Mouse (Mus musculus): Measurements from ENCODE around the gene Mageb3. TPM values are rescaled to one million over a fixed set of nuclear protein-coding genes. Genes with fewer than 3 reads are reported as not detected.
"Not testable (repeated sequence)": the region's sequence is repeated elsewhere in the genome, so short reads cannot be mapped to it uniquely, and the experiment has no call there.

Mageb3 gene
- polyA plus RNA-seq (2014; fragmentation: Nextera tagmentation; extraction: Ambion mirVana), result 0.09 and 0.30 TPM in 2 replicates

GRCm38 (mm10) chr2:121955765-121956223 lies at the start of gene Mageb3, which contains the start of gene Ctdspl2:
Mageb3 (minus strand) TSS chr2:121956092.
Ctdspl2 (plus strand) TSS chr2:121956001.
- peak within 1 kb of the TSS; percentile 95 for H3K27ac ChIP-seq (ENCODE audit: low read depth)

GRCm38 (mm10) chr2:121995738-121996137 lies 39.8 kb upstream of the Mageb3 start:
- Histone ChIP-seq H3K9me3 (ENCODE audit: control insufficient read depth, low read length) (no peaks in the 10 kb centered on the region), H3K9ac (ENCODE audit: low read length) (no peak overlapping the region), H3K4me2 (ENCODE audit: low read length) (no peak overlapping the region), H3K36me3 (ENCODE audit: control insufficient read depth, insufficient read depth, low read length) (peaks cover 70% of the 10 kb centered on the region), H3K4me3 (ENCODE audit: low read depth, low read length) (no peak overlapping the region), H3K27ac (ENCODE audit: low read depth) (no peak overlapping the region), H3K27me3 (replicated peaks; ENCODE audit: control insufficient read depth, insufficient read depth, low read length) (no peaks in the 10 kb centered on the region), H3K4me1 (replicated peaks; ENCODE audit: control insufficient read depth, insufficient read depth, low read length) (no peaks in the 10 kb centered on the region)
- DNase-seq (ENCODE audit: low spot score), result no peak
- ATAC-seq (replicated peaks; ENCODE audit: low FRiP score, low TSS enrichment, low read depth), result no peak
- WGBS, result 93% methylated on average over 1 of the region's 1 CpGs

More at GRCm38 (mm10) chr2:121955765-121956223, at the start of gene Mageb3, which contains the start of gene Ctdspl2:
- peak; percentile 97 for DNase-seq (ENCODE audit: low spot score)
- H3K4me1 ChIP-seq (replicated peaks; ENCODE audit: control insufficient read depth, insufficient read depth, low read length), result peaks cover 13% of the 10 kb centered on the region
- peak within 1 kb of the TSS; percentile 90 for H3K4me2 ChIP-seq (ENCODE audit: low read length)
- peak; percentile 97 for ATAC-seq (replicated peaks; ENCODE audit: low FRiP score, low TSS enrichment, low read depth)
- H3K36me3 ChIP-seq (ENCODE audit: control insufficient read depth, insufficient read depth, low read length), result peaks cover 13% of the 10 kb centered on the region
- H3K4me3 ChIP-seq (ENCODE audit: low read depth, low read length), result peak within 1 kb of the TSS; percentile 98
- no peaks in the 10 kb centered on the region for H3K9me3 ChIP-seq (ENCODE audit: control insufficient read depth, low read length)
- WGBS, result under 1% methylated on average over 47 of the region's 48 CpGs
- H3K27me3 ChIP-seq (replicated peaks; ENCODE audit: control insufficient read depth, insufficient read depth, low read length), result no peaks in the 10 kb centered on the region
- peak within 1 kb of the TSS; percentile 96 for H3K9ac ChIP-seq (ENCODE audit: low read length)

GRCm38 (mm10) chr2:121957216-121957792 lies 1.4 kb upstream of the Mageb3 start:
- Histone ChIP-seq H3K4me1 (replicated peaks; ENCODE audit: control insufficient read depth, insufficient read depth, low read length) (peaks cover 13% of the 10 kb centered on the region), H3K9me3 (ENCODE audit: control insufficient read depth, low read length) (no peaks in the 10 kb centered on the region), H3K36me3 (ENCODE audit: control insufficient read depth, insufficient read depth, low read length) (peaks cover 28% of the 10 kb centered on the region), H3K4me3 (ENCODE audit: low read depth, low read length) (peak overlapping the region; percentile 98), H3K27me3 (replicated peaks; ENCODE audit: control insufficient read depth, insufficient read depth, low read length) (no peaks in the 10 kb centered on the region), H3K4me2 (ENCODE audit: low read length) (peak overlapping the region; percentile 90), H3K27ac (ENCODE audit: low read depth) (peak overlapping the region; percentile 95; the same call in 1 of the 2 replicates), H3K9ac (ENCODE audit: low read length) (peak overlapping the region; percentile 96)
- DNase-seq (ENCODE audit: low spot score) (no peak), ATAC-seq (replicated peaks; ENCODE audit: low FRiP score, low TSS enrichment, low read depth) (no peak)
- 5% methylated on average over 8 of the region's 8 CpGs for WGBS

- H3K4me2 ChIP-seq (ENCODE audit: low read length), result peak overlapping the region; percentile 90
Observed at GRCm38 (mm10) chr2:121956224-121957018, 529 bp upstream of the Mageb3 start.

GRCm38 (mm10) chr2:121954971-121955656 lies 778 bp downstream of the Mageb3 start:
- ATAC-seq (replicated peaks; ENCODE audit: low FRiP score, low TSS enrichment, low read depth), result no peak
- Histone ChIP-seq H3K27ac (ENCODE audit: low read depth) (peak overlapping the region; percentile 95), H3K4me1 (replicated peaks; ENCODE audit: control insufficient read depth, insufficient read depth, low read length) (peaks cover 13% of the 10 kb centered on the region), H3K36me3 (ENCODE audit: control insufficient read depth, insufficient read depth, low read length) (peaks cover 6% of the 10 kb centered on the region), H3K4me2 (ENCODE audit: low read length) (peak overlapping the region; percentile 51), H3K4me3 (ENCODE audit: low read depth, low read length) (peak overlapping the region; percentile 98), H3K9ac (ENCODE audit: low read length) (peak overlapping the region; percentile 96), H3K9me3 (ENCODE audit: control insufficient read depth, low read length) (no peaks in the 10 kb centered on the region), H3K27me3 (replicated peaks; ENCODE audit: control insufficient read depth, insufficient read depth, low read length) (no peaks in the 10 kb centered on the region)
- DNase-seq (ENCODE audit: low spot score), result peak; percentile 56
- WGBS, result 15% methylated on average over 10 of the region's 10 CpGs

More at GRCm38 (mm10) chr2:121956224-121957018, 529 bp upstream of the Mageb3 start:
- WGBS, result under 1% methylated on average over 47 of the region's 47 CpGs
- Histone ChIP-seq H3K4me3 (ENCODE audit: low read depth, low read length) (peak overlapping the region; percentile 98), H3K9ac (ENCODE audit: low read length) (peak overlapping the region; percentile 96), H3K27ac (ENCODE audit: low read depth) (peak overlapping the region; percentile 95), H3K4me1 (replicated peaks; ENCODE audit: control insufficient read depth, insufficient read depth, low read length) (peaks cover 13% of the 10 kb centered on the region), H3K36me3 (ENCODE audit: control insufficient read depth, insufficient read depth, low read length) (peaks cover 19% of the 10 kb centered on the region), H3K27me3 (replicated peaks; ENCODE audit: control insufficient read depth, insufficient read depth, low read length) (no peaks in the 10 kb centered on the region), H3K9me3 (ENCODE audit: control insufficient read depth, low read length) (no peaks in the 10 kb centered on the region)
- DNase-seq (ENCODE audit: low spot score) (peak; percentile 98), ATAC-seq (replicated peaks; ENCODE audit: low FRiP score, low TSS enrichment, low read depth) (peak; percentile 93)

GRCm38 (mm10) chr2:121943364-121943763 lies 12.5 kb downstream of the Mageb3 start:
- Histone ChIP-seq H3K9me3 (ENCODE audit: control insufficient read depth, low read length) (no peaks in the 10 kb centered on the region), H3K4me3 (ENCODE audit: low read depth, low read length) (no peak overlapping the region), H3K36me3 (ENCODE audit: control insufficient read depth, insufficient read depth, low read length) (no peaks in the 10 kb centered on the region), H3K27ac (ENCODE audit: low read depth) (no peak overlapping the region), H3K9ac (ENCODE audit: low read length) (no peak overlapping the region), H3K4me2 (ENCODE audit: low read length) (no peak overlapping the region), H3K4me1 (replicated peaks; ENCODE audit: control insufficient read depth, insufficient read depth, low read length) (no peaks in the 10 kb centered on the region), H3K27me3 (replicated peaks; ENCODE audit: control insufficient read depth, insufficient read depth, low read length) (no peaks in the 10 kb centered on the region)
- ATAC-seq (replicated peaks; ENCODE audit: low FRiP score, low TSS enrichment, low read depth) (no peak), DNase-seq (ENCODE audit: low spot score) (no peak)
- 76% methylated on average over 3 of the region's 3 CpGs for WGBS

GRCm38 (mm10) chr2:121937624-121938023 lies 18.3 kb downstream of the Mageb3 start:
- H3K9ac ChIP-seq (ENCODE audit: low read length); H3K4me3 ChIP-seq (ENCODE audit: low read depth, low read length); H3K27me3 ChIP-seq (replicated peaks; ENCODE audit: control insufficient read depth, insufficient read depth, low read length); H3K27ac ChIP-seq (ENCODE audit: low read depth); H3K9me3 ChIP-seq (ENCODE audit: control insufficient read depth, low read length); ATAC-seq (replicated peaks; ENCODE audit: low FRiP score, low TSS enrichment, low read depth); H3K36me3 ChIP-seq (ENCODE audit: control insufficient read depth, insufficient read depth, low read length); H3K4me2 ChIP-seq (ENCODE audit: low read length); DNase-seq (ENCODE audit: low spot score); H3K4me1 ChIP-seq (replicated peaks; ENCODE audit: control insufficient read depth, insufficient read depth, low read length): not testable (repeated sequence)
- 81% methylated on average over 2 of the region's 2 CpGs for WGBS

Data from intestine, embryonic 14.5 days (tissue).